ENCODE assay signal across 10 mouse cellular contexts in genomic region chr10:69321519-69322035, GRCm38 (mm10). TPM values are rescaled to one million over a fixed set of nuclear protein-coding genes. Genes with fewer than 3 reads are reported as not detected.
DNase-seq lines count a peak whose midpoint lies in the region; ATAC-seq and TF ChIP-seq lines count a peak whose summit lies in the region.
"Had no signal": no experiment of that assay in that cellular context is flagged by ENCODE, and none has a peak within 500 bp of the region (broad histone marks: within the 10 kb centered on the region; RNA-seq: fewer than 3 reads in every experiment).

No protein-coding gene starts in this region.

- no peak overlapping the region for H3K9ac ChIP-seq in embryonic facial prominence, embryonic 13.5 days
- H3K9ac ChIP-seq in limb, embryonic 12.5 days (replicated peaks) = no peak overlapping the region
- H3K9ac ChIP-seq in liver, postnatal 0 days (replicated peaks) = no peak overlapping the region

- DNase-seq in embryonic facial prominence, embryonic 10.5 days (ENCODE audit: low spot score) = no peak
- no peak for DNase-seq in limb, embryonic 10.5 days (ENCODE audit: low spot score)
- DNase-seq in kidney, adult 2 months = peak; percentile 72
- DNase-seq in liver, postnatal 0 days = no peak
- DNase-seq in embryo, embryonic 10 days (ENCODE audit: low spot score) = no peak
- DNase-seq in cerebellum, postnatal 4 days (ENCODE audit: low spot score in 2 of 2) = no peak

- 51% methylated on average over 15 of the region's 15 CpGs for WGBS in embryonic facial prominence, embryonic 13.5 days
- WGBS in embryonic facial prominence, embryonic 10.5 days = 60% methylated on average over 15 of the region's 15 CpGs
- 46% methylated on average over 15 of the region's 15 CpGs for WGBS in limb, embryonic 12.5 days
- WGBS in limb, embryonic 10.5 days = 54% methylated on average over 15 of the region's 15 CpGs
- 18% methylated on average over 15 of the region's 15 CpGs for WGBS in kidney, adult 2 months
- 43% methylated on average over 15 of the region's 15 CpGs for WGBS in liver, postnatal 0 days (ENCODE audit: insufficient replicate concordance)

- TF ChIP-seq CTCF in kidney, adult 2 months (conservative IDR thresholded peaks at IDR 0.05; ENCODE audit: insufficient read depth, insufficient read length, low read depth, low read length) = no peak
- TF ChIP-seq CTCF in liver, postnatal 0 days (IDR thresholded peaks at IDR 0.05; ENCODE audit: low read depth) = no peak

- H3K9me3 ChIP-seq in embryonic facial prominence, embryonic 13.5 days = no peaks in the 10 kb centered on the region
- H3K9me3 ChIP-seq in embryonic facial prominence, embryonic 10.5 days = no peaks in the 10 kb centered on the region
- 0 out of 2 replicates have a peak, but pooled peaks cover 4% of the 10 kb centered on the region for H3K9me3 ChIP-seq in limb, embryonic 12.5 days
- no peaks in the 10 kb centered on the region for H3K9me3 ChIP-seq in limb, embryonic 10.5 days (replicated peaks)
- no peaks in the 10 kb centered on the region for H3K9me3 ChIP-seq in liver, postnatal 0 days (ENCODE audit: low read length)

- no peak for TF ChIP-seq POLR2A in kidney, adult 2 months (IDR thresholded peaks at IDR 0.05; ENCODE audit: low read depth, low read length)

- no peaks in the 10 kb centered on the region for H3K27me3 ChIP-seq in embryonic facial prominence, embryonic 13.5 days
- no peaks in the 10 kb centered on the region for H3K27me3 ChIP-seq in embryonic facial prominence, embryonic 10.5 days (replicated peaks; ENCODE audit: low read depth, poor library complexity, severe bottlenecking)
- H3K27me3 ChIP-seq in limb, embryonic 12.5 days = no peaks in the 10 kb centered on the region
- no peaks in the 10 kb centered on the region for H3K27me3 ChIP-seq in limb, embryonic 10.5 days (ENCODE audit: low read depth, poor library complexity, severe bottlenecking)
- no peaks in the 10 kb centered on the region for H3K27me3 ChIP-seq in kidney, adult 2 months (replicated peaks; ENCODE audit: control insufficient read depth, insufficient read depth, low read length)
- no peaks in the 10 kb centered on the region for H3K27me3 ChIP-seq in liver, postnatal 0 days (ENCODE audit: insufficient read depth, low read length)
- H3K27me3 ChIP-seq: Patski had no signal

- peak overlapping the region; percentile 71; the same call in 1 of the 2 replicates for H3K27ac ChIP-seq in embryonic facial prominence, embryonic 13.5 days
- H3K27ac ChIP-seq in embryonic facial prominence, embryonic 10.5 days (replicated peaks) = no peak overlapping the region
- H3K27ac ChIP-seq in limb, embryonic 12.5 days = peak overlapping the region; percentile 54; the same call in 1 of the 2 replicates
- no peak overlapping the region for H3K27ac ChIP-seq in limb, embryonic 10.5 days
- H3K27ac ChIP-seq in kidney, adult 2 months (ENCODE audit: insufficient read depth, low read depth, low read length) = peak overlapping the region; percentile 73; the same call in 1 of the 2 replicates
- H3K27ac ChIP-seq in liver, postnatal 0 days (ENCODE audit: low read depth) = peak overlapping the region; percentile 13
- H3K27ac ChIP-seq: layer of hippocampus, adult 2 months had no signal

- TF ChIP-seq EP300 in liver, postnatal 0 days (IDR thresholded peaks at IDR 0.05; ENCODE audit: low read depth) = no peak

- H3K4me3 ChIP-seq in embryonic facial prominence, embryonic 13.5 days = no peak overlapping the region
- no peak overlapping the region for H3K4me3 ChIP-seq in embryonic facial prominence, embryonic 10.5 days
- no peak overlapping the region for H3K4me3 ChIP-seq in limb, embryonic 12.5 days (replicated peaks)
- H3K4me3 ChIP-seq in limb, embryonic 10.5 days = no peak overlapping the region
- peak overlapping the region; percentile 42 for H3K4me3 ChIP-seq in kidney, adult 2 months (ENCODE audit: insufficient read depth, low read depth, low read length)
- peak overlapping the region; percentile 28 for H3K4me3 ChIP-seq in liver, postnatal 0 days (ENCODE audit: low read depth, low read length)
- H3K4me3 ChIP-seq: layer of hippocampus, adult 2 months had no signal

- ATAC-seq in embryonic facial prominence, embryonic 13.5 days (ENCODE audit: insufficient number of reproducible peaks, insufficient read depth, low FRiP score, low TSS enrichment, low read depth) = no peak
- peak; percentile 54 for ATAC-seq in limb, embryonic 12.5 days (ENCODE audit: insufficient number of reproducible peaks, insufficient read depth, low FRiP score, low TSS enrichment, low read depth)
- ATAC-seq in liver, postnatal 0 days = peak; percentile 86
- ATAC-seq: Patski had no signal

- H3K36me3 ChIP-seq in embryonic facial prominence, embryonic 13.5 days = no peaks in the 10 kb centered on the region
- no peaks in the 10 kb centered on the region for H3K36me3 ChIP-seq in embryonic facial prominence, embryonic 10.5 days (replicated peaks)
- H3K36me3 ChIP-seq in limb, embryonic 12.5 days = no peaks in the 10 kb centered on the region
- no peaks in the 10 kb centered on the region for H3K36me3 ChIP-seq in limb, embryonic 10.5 days
- no peaks in the 10 kb centered on the region for H3K36me3 ChIP-seq in kidney, adult 2 months (ENCODE audit: control insufficient read depth, insufficient read depth, low read length)
- H3K36me3 ChIP-seq in liver, postnatal 0 days (replicated peaks; ENCODE audit: insufficient read depth, low read length) = no peaks in the 10 kb centered on the region

- peak overlapping the region; percentile 44 for H3K4me2 ChIP-seq in embryonic facial prominence, embryonic 13.5 days
- peak overlapping the region; percentile 41 for H3K4me2 ChIP-seq in limb, embryonic 12.5 days
- peak overlapping the region; percentile 62 for H3K4me2 ChIP-seq in liver, postnatal 0 days (ENCODE audit: low read depth, low read length)

- H3K4me1 ChIP-seq in embryonic facial prominence, embryonic 13.5 days = peaks cover 12% of the 10 kb centered on the region; the same call in 1 of the 2 replicates
- no peaks in the 10 kb centered on the region for H3K4me1 ChIP-seq in embryonic facial prominence, embryonic 10.5 days
- H3K4me1 ChIP-seq in limb, embryonic 12.5 days (replicated peaks) = peaks cover 15% of the 10 kb centered on the region
- peaks cover 6% of the 10 kb centered on the region for H3K4me1 ChIP-seq in limb, embryonic 10.5 days
- peaks cover 2% of the 10 kb centered on the region; the same call in 1 of the 2 replicates for H3K4me1 ChIP-seq in kidney, adult 2 months (ENCODE audit: control insufficient read depth, insufficient read depth, low read length)
- H3K4me1 ChIP-seq in liver, postnatal 0 days (ENCODE audit: insufficient read depth) = peaks cover 4% of the 10 kb centered on the region; the same call in 1 of the 2 replicates

RNA-seq across cellular contexts. Expression of gene Cdk1, which starts 31.2 kb away (rescaled TPM):
- polyA plus RNA-seq in embryonic facial prominence, embryonic 13.5 days (2015; fragmentation: Nextera tagmentation; extraction: Ambion mirVana) = 399 and 458 TPM in 2 replicates
- polyA plus RNA-seq in embryonic facial prominence, embryonic 10.5 days (2016; fragmentation: Nextera tagmentation; extraction: Ambion mirVana) = 534 and 541 TPM in 2 replicates
- polyA plus RNA-seq in limb, embryonic 12.5 days (2016; fragmentation: Nextera tagmentation; extraction: Ambion mirVana) = 434 and 459 TPM in 2 replicates
- 546 and 560 TPM in 2 replicates for polyA plus RNA-seq in limb, embryonic 10.5 days (2016; fragmentation: Nextera tagmentation; extraction: Ambion mirVana)
- 1.7 and 2.6 TPM in 2 replicates for polyA plus RNA-seq in kidney, adult 2 months (2012; rRNA removed)
- polyA plus RNA-seq in liver, postnatal 0 days (2015; fragmentation: Nextera tagmentation; extraction: Ambion mirVana) = 153 and 171 TPM in 2 replicates

Comparison
In these comparisons a context has a peak if more than half of its experiments do, and no peak if none do; other contexts are left out.
1. H3K27ac ChIP-seq: peak in embryonic facial prominence, embryonic 13.5 days (single experiment), limb, embryonic 12.5 days (single experiment), kidney, adult 2 months (single experiment) and liver, postnatal 0 days (single experiment); none in embryonic facial prominence, embryonic 10.5 days (single experiment) and limb, embryonic 10.5 days (single experiment).
2. H3K4me3 ChIP-seq: peak in kidney, adult 2 months (single experiment) and liver, postnatal 0 days (single experiment); none in embryonic facial prominence, embryonic 13.5 days (single experiment), embryonic facial prominence, embryonic 10.5 days (single experiment), limb, embryonic 12.5 days (single experiment) and limb, embryonic 10.5 days (single experiment).
3. RNA of gene Cdk1, which starts 31.2 kb away (polyA plus RNA-seq): 546 to 560 TPM in limb, embryonic 10.5 days, 534 to 541 TPM in embryonic facial prominence, embryonic 10.5 days, 434 to 459 TPM in limb, embryonic 12.5 days, 399 to 458 TPM in embryonic facial prominence, embryonic 13.5 days and 153 to 171 TPM in liver, postnatal 0 days; 1.7 to 2.6 TPM in kidney, adult 2 months; every median in the first group is over 10 times any median in the second.
4. Peak in every context shown above with its lines, with median percentiles within 50 percentile points of each other: H3K4me2 ChIP-seq.